Comparison of ENCODE assay signal across 12 mouse cellular contexts in genomic region chr10:4520394-4521102, GRCm38 (mm10). TPM values are rescaled to one million over a fixed set of nuclear protein-coding genes. Genes with fewer than 3 reads are reported as not detected.
DNase-seq lines count a peak whose midpoint lies in the region; ATAC-seq and TF ChIP-seq lines count a peak whose summit lies in the region.
"Had no signal": no experiment of that assay in that cellular context is flagged by ENCODE, and none has a peak within 500 bp of the region (broad histone marks: within the 10 kb centered on the region; RNA-seq: fewer than 3 reads in every experiment).

No protein-coding gene starts in this region.

- no peaks in the 10 kb centered on the region for H3K4me1 ChIP-seq in kidney, postnatal 0 days (replicated peaks; ENCODE audit: insufficient read depth, low read length)
- H3K4me1 ChIP-seq: heart, embryonic 10.5 days had no signal

- H3K36me3 ChIP-seq in kidney, postnatal 0 days (ENCODE audit: insufficient read depth, low read length): no peaks in the 10 kb centered on the region
- H3K36me3 ChIP-seq: heart, embryonic 10.5 days had no signal

- no peak overlapping the region for H3K4me3 ChIP-seq in kidney, postnatal 0 days (replicated peaks; ENCODE audit: low read depth, low read length)
- H3K4me3 ChIP-seq: heart, embryonic 10.5 days; myocyte had no signal

- H3K9me3 ChIP-seq in kidney, postnatal 0 days (replicated peaks; ENCODE audit: low read length): no peaks in the 10 kb centered on the region
- H3K9me3 ChIP-seq: heart, embryonic 10.5 days had no signal

- H3K4me2 ChIP-seq in kidney, postnatal 0 days (ENCODE audit: low read length): no peak overlapping the region

- peak; percentile 16 to 26 for DNase-seq in cerebellum, postnatal 10 days
- DNase-seq in cerebellum, adult 9-11 months: no peak
- peak; percentile 64 for DNase-seq in kidney, postnatal 0 days (ENCODE audit: low spot score)
- DNase-seq in kidney, adult 9 months: no peak
- peak; percentile 36 for DNase-seq in MN1 (ENCODE audit: low spot score)
- DNase-seq in kidney, postnatal 25 days: peak; percentile 13 to 39
- no peak for DNase-seq in thymus, postnatal 25 days
- no peak for DNase-seq in frontal cortex, postnatal 10 days (ENCODE audit: low spot score in 2 of 2)
- DNase-seq: lung, adult 18-20 months had no signal

- ATAC-seq in kidney, postnatal 0 days (replicated peaks; ENCODE audit: low FRiP score, low read depth): peak; percentile 72; the same call in 1 of the 2 replicates
- ATAC-seq: inflammation-experienced regulatory T-cells, adult 6 months had no signal

- WGBS in kidney, postnatal 0 days: 55% methylated on average over 6 of the region's 6 CpGs

- TF ChIP-seq CTCF in kidney, postnatal 0 days (IDR thresholded peaks at IDR 0.05; ENCODE audit: low read depth): peak; percentile 70

- no peaks in the 10 kb centered on the region for H3K27me3 ChIP-seq in kidney, postnatal 0 days (ENCODE audit: insufficient read depth, low read length)

- H3K9ac ChIP-seq in kidney, postnatal 0 days (ENCODE audit: low read depth, low read length): no peak overlapping the region

- no peak overlapping the region for H3K27ac ChIP-seq in kidney, postnatal 0 days
- H3K27ac ChIP-seq: heart, embryonic 10.5 days had no signal

RNA-seq across cellular contexts. Expression of gene Ccdc170, which starts 38.2 kb away (rescaled TPM):
- 1.0 and 1.3 TPM in 2 replicates for polyA plus RNA-seq in kidney, postnatal 0 days (2015; fragmentation: Nextera tagmentation; extraction: Ambion mirVana)
- polyA plus RNA-seq: heart, embryonic 10.5 days; inflammation-experienced regulatory T-cells, adult 6 months had no signal

Comparison
In these comparisons a context has a peak if more than half of its experiments do, and no peak if none do; other contexts are left out.
1. DNase-seq: peak in cerebellum, postnatal 10 days (2 of 2), kidney, postnatal 0 days (single experiment), MN1 (single experiment) and kidney, postnatal 25 days (2 of 2); none in cerebellum, adult 9-11 months (single experiment), kidney, adult 9 months (single experiment), thymus, postnatal 25 days (single experiment) and frontal cortex, postnatal 10 days (0 of 2).